Mouse (Mus musculus): Measurements from ENCODE around the gene Gstm1. TPM values are rescaled to one million over a fixed set of nuclear protein-coding genes. Genes with fewer than 3 reads are reported as not detected.

Gstm1 gene
- total and polyA plus RNA-seq, 3 experiments: 0.31 to 6.7 TPM; not detected in 1

- H3K4me1 ChIP-seq (ENCODE audit: control insufficient read depth in 1 of 2, insufficient read depth in 2 of 2, low read length in 2 of 2): peaks cover 3 to 13% of the 10 kb centered on the region in 2 experiments; a peak in 3 of 4 replicates
- H3K79me2 ChIP-seq (ENCODE audit: control insufficient read depth, insufficient read depth, low read length, poor library complexity): no peaks in the 10 kb centered on the region
- peaks cover 0 to 12% of the 10 kb centered on the region in 2 experiments; a peak in 2 of 4 replicates for H3K36me3 ChIP-seq (ENCODE audit: control insufficient read depth in 1 of 2, insufficient read depth in 2 of 2, low read length in 2 of 2)
- no peak for DNase-seq (ENCODE audit: low read depth, low spot score)
- no peaks in the 10 kb centered on the region for H3K9me3 ChIP-seq (replicated peaks; ENCODE audit: insufficient read depth, low read length)
- TF ChIP-seq ZNF384 (IDR thresholded peaks at IDR 0.05; ENCODE audit: low read depth, low read length) (no peak), ZC3H11A (IDR thresholded peaks at IDR 0.05; ENCODE audit: low read depth, low read length) (no peak), EP300 (IDR thresholded peaks at IDR 0.05; ENCODE audit: low read depth in 1 of 2, low read length in 2 of 2) (no peak), NELFE (IDR thresholded peaks at IDR 0.05; ENCODE audit: low read depth, low read length) (no peak), MYC (IDR thresholded peaks at IDR 0.05; ENCODE audit: low read depth, low read length) (no peak), TAL1 (IDR thresholded peaks at IDR 0.05; ENCODE audit: low read length) (no peak), POLR2AphosphoS5 (IDR thresholded peaks at IDR 0.05; ENCODE audit: borderline replicate concordance, low read depth, low read length) (no peak), MAFK (IDR thresholded peaks at IDR 0.05; ENCODE audit: borderline replicate concordance, low read depth, low read length) (no peak), RAD21 (IDR thresholded peaks at IDR 0.05; ENCODE audit: low read depth, low read length) (no peak), CHD1 (IDR thresholded peaks at IDR 0.05; ENCODE audit: low read depth, low read length) (no peak), CHD2 (IDR thresholded peaks at IDR 0.05; ENCODE audit: low read length) (no peak), E2F4 (IDR thresholded peaks at IDR 0.05; ENCODE audit: borderline replicate concordance, low read depth, low read length) (no peak), TCF12 (IDR thresholded peaks at IDR 0.05; ENCODE audit: low read depth, low read length) (no peak), ZMIZ1 (IDR thresholded peaks at IDR 0.05; ENCODE audit: low read depth, low read length) (no peak)
- H3K27me3 ChIP-seq (ENCODE audit: control insufficient read depth in 1 of 2, insufficient read depth in 2 of 2, low read length in 2 of 2): peaks cover 4 to 19% of the 10 kb centered on the region in 2 experiments
- H3K9ac ChIP-seq (ENCODE audit: control insufficient read depth, low read depth, low read length, poor library complexity, severe bottlenecking): no peak within 1 kb of the TSS
- H3K4me3 ChIP-seq (ENCODE audit: control insufficient read depth in 1 of 2, insufficient read depth in 1 of 2, low read depth in 2 of 2, low read length in 2 of 2): no peak within 1 kb of the TSS
- H3K27ac ChIP-seq (ENCODE audit: control insufficient read depth, low read depth, low read length): no peak within 1 kb of the TSS
Observed at GRCm38 (mm10) chr3:107968724-107969395, 48.9 kb downstream of the Gstm1 start, which contains the start of gene Gstm3. Gstm3 (minus strand) TSS chr3:107969283.

- Histone ChIP-seq H3K4me1 (ENCODE audit: control insufficient read depth in 1 of 2, insufficient read depth in 2 of 2, low read length in 2 of 2) (peaks cover 3 to 17% of the 10 kb centered on the region in 2 experiments; a peak in 3 of 4 replicates), H3K27me3 (ENCODE audit: control insufficient read depth in 1 of 2, insufficient read depth in 2 of 2, low read length in 2 of 2) (peaks cover 0 to 13% of the 10 kb centered on the region in 2 experiments; a peak in 3 of 4 replicates), H3K9ac (ENCODE audit: control insufficient read depth, low read depth, low read length, poor library complexity, severe bottlenecking) (no peak overlapping the region), H3K27ac (ENCODE audit: control insufficient read depth, low read depth, low read length) (no peak overlapping the region), H3K79me2 (ENCODE audit: control insufficient read depth, insufficient read depth, low read length, poor library complexity) (no peaks in the 10 kb centered on the region), H3K4me3 (ENCODE audit: control insufficient read depth in 1 of 2, insufficient read depth in 1 of 2, low read depth in 2 of 2, low read length in 2 of 2) (no peak overlapping the region), H3K36me3 (ENCODE audit: control insufficient read depth in 1 of 2, insufficient read depth in 2 of 2, low read length in 2 of 2) (peaks cover 0 to 14% of the 10 kb centered on the region in 2 experiments; a peak in 2 of 4 replicates), H3K9me3 (replicated peaks; ENCODE audit: insufficient read depth, low read length) (no peaks in the 10 kb centered on the region)
- no peak for DNase-seq (ENCODE audit: low read depth, low spot score)
- TF ChIP-seq CHD1 (IDR thresholded peaks at IDR 0.05; ENCODE audit: low read depth, low read length) (no peak), ZNF384 (IDR thresholded peaks at IDR 0.05; ENCODE audit: low read depth, low read length) (no peak), ETS1 (IDR thresholded peaks at IDR 0.05; ENCODE audit: low read depth, low read length) (no peak), HCFC1 (IDR thresholded peaks at IDR 0.05; ENCODE audit: low read depth, low read length) (no peak), USF2 (IDR thresholded peaks at IDR 0.05; ENCODE audit: borderline replicate concordance in 1 of 2, insufficient read depth in 1 of 2, low read depth in 1 of 2, low read length in 2 of 2) (no peak), ELF1 (IDR thresholded peaks at IDR 0.05; ENCODE audit: low read depth, low read length) (no peak), UBTF (IDR thresholded peaks at IDR 0.05; ENCODE audit: borderline replicate concordance, insufficient read depth, low read depth, low read length) (no peak), ZC3H11A (IDR thresholded peaks at IDR 0.05; ENCODE audit: low read depth, low read length) (no peak), MXI1 (IDR thresholded peaks at IDR 0.05; ENCODE audit: low read depth, low read length) (no peak), RCOR1 (IDR thresholded peaks at IDR 0.05; ENCODE audit: low read depth, low read length) (no peak), SMC3 (IDR thresholded peaks at IDR 0.05; ENCODE audit: low read depth, low read length) (no peak), ZMIZ1 (IDR thresholded peaks at IDR 0.05; ENCODE audit: low read depth, low read length) (no peak), POLR2AphosphoS5 (IDR thresholded peaks at IDR 0.05; ENCODE audit: borderline replicate concordance, low read depth, low read length) (no peak), SIN3A (IDR thresholded peaks at IDR 0.05; ENCODE audit: low read length) (no peak), MEF2A (IDR thresholded peaks at IDR 0.05; ENCODE audit: extremely low read depth, insufficient replicate concordance, low read depth, low read length, poor library complexity, severe bottlenecking) (no peak), USF1 (IDR thresholded peaks at IDR 0.05; ENCODE audit: low read depth, low read length) (no peak), POLR2A (IDR thresholded peaks at IDR 0.05; ENCODE audit: control insufficient read depth in 1 of 2, insufficient read depth in 1 of 2, low read depth in 1 of 2, low read length in 2 of 2, poor library complexity in 1 of 2) (no peak)
Observed at GRCm38 (mm10) chr3:107966631-107967030, 51.1 kb downstream of the Gstm1 start.

Measured in MEL (cell line).